Mouse (Mus musculus): ENCODE results near the gene Arrdc5.

- TF ChIP-seq CTCF (IDR thresholded peaks at IDR 0.05; ENCODE audit: control insufficient read depth, insufficient read depth, low read length) (peak; percentile 61), POLR2A (IDR thresholded peaks at IDR 0.05; ENCODE audit: borderline replicate concordance, control insufficient read depth, low read depth, low read length) (no peak)
Measured at GRCm38 (mm10) chr17:56251136-56251829, 48.8 kb downstream of the Arrdc5 start.

Data from bone marrow, adult 2 months (tissue).